Mouse (Mus musculus) urinary bladder, postnatal 14 days (tissue): ENCODE measurements around the gene Zfp758.
"Not testable (repeated sequence)": the region's sequence is repeated elsewhere in the genome, so short reads cannot be mapped to it uniquely, and the experiment has no call there.

Source experiments
- DNase-seq: peaks from one replicate; pipeline ENCODE4 v3.0.0; 2021; ENCODE audit warnings: low spot score

Gene Zfp758

DNA sequence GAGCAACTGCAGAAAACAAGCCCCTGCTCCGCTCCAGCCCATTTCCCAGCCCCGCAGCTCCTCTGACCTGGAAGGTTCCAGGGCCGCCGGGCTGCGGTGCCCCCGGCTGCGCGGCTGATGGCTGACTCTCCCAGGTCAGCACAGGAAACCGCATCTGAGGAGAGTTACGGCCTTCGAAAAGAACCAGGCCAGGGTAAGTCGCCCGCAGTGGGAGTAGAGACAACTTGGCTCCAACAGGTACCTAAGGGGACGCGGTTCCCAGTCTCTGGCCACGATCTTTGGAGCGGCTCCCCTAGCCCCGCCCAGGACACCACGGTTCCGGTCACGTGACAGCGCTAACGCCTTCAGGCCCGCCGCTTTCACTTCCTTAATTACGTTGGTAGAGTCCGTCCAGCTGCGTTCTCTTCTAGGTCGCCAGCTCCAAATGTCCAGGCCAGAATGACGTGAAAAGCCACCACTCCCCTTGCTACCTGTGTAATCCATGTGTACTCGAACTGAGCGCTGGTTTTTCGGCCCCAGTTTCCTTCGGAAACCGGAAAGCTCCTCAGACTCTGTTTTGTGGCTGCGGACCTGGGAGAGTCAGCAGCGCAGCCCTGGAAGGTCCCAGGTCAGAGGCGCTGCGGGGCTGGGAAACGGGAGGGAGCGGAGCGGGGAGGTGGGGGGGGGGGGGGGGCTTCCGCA is at the start of gene Zfp758, which contains the start of gene Zfp944:
Zfp758 (plus strand) TSS at position 353 of the 681 bp plus-strand sequence.
Zfp944 (minus strand) TSS at position 300 of the 681 bp plus-strand sequence.
- peak; percentile 34 for DNase-seq

DNA sequence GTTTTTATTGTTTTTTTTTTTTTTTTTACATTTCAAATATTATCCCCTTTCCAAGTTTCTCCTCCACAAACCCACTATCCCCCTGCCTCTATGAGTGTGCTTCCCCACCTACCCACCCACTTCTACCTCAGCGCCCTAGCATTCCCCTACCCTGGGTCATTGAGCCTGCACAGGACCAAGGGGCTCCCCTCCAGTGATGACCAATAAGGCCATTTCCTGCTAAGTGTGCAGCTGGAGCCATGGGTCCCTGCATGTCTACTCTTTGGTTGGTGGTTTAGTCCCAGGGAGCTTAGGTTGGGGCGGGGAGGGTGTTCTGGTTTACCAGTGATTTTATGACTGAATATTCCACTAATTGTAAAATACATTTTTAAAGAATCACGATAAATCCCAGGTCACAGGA is 47.0 kb upstream of the Zfp758 start:
- DNase-seq, result not testable (repeated sequence)

DNA sequence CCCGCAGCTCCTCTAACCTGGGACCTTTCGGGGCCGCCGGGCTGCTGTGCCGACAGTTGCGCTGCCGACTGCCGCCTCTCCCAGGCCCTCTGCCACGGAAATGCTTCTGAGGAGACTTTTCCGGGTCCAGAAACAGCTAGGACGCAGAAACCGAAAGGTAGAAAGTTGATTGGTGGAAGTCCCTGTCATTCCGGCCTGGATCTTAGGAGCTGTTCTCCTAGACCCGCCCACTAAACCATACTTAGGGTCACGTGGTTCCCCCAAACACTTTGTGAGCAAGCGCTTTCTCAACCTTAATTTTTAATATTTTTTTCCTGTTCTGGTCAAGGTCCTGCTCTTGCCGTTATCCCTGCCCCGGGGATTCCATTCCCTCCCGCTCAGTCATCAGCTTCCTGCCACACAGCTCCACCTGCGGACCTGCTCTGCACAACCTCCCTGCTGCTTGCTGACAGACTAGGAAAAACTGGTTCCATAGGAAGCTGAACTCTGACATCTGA is 46.5 kb upstream of the Zfp758 start, which contains the start of gene CT030661.1:
CT030661.1 (minus strand) TSS at position 108 of the 497 bp plus-strand sequence.
- DNase-seq, result peak; percentile 94

DNA sequence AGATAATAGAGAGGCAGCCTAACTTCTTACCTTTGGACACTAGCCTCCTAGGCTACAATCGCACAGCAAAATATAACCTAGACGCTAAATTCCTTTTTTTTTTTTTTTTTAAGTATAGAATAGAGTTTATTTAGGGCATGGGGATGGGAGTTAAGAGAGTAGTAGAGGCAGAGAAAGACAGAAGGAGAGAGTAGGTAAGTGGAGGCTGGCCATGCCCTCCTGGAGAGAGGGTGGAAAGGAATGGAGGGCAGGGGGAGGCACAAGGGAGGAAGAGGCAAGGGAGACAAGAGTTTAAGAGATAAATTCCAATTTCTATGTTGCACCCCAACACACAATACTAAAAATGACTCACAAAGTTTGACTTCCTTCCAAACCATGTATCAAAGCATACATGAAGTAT is 46.0 kb upstream of the Zfp758 start:
- not testable (repeated sequence) for DNase-seq

DNA sequence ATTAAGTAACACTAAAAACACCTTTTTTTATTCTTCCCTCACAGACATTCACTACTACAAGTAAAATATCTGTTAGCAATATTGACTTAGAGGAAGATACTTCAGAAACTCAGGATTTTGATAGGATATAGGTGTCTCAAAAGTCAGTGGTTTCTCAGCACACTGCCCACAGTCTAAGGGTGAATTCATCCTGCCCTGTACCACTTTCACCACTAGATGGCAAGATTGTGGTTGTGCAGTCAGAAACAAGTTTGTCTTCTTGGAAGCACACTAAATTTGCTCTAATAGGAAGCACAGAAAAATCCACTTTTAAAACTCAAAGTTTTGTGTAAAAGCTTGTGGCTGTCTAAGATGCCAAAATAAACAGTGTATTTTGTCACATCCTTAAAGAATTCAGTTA is 8.5 kb upstream of the Zfp758 start:
- peak; percentile 35 for DNase-seq

DNA sequence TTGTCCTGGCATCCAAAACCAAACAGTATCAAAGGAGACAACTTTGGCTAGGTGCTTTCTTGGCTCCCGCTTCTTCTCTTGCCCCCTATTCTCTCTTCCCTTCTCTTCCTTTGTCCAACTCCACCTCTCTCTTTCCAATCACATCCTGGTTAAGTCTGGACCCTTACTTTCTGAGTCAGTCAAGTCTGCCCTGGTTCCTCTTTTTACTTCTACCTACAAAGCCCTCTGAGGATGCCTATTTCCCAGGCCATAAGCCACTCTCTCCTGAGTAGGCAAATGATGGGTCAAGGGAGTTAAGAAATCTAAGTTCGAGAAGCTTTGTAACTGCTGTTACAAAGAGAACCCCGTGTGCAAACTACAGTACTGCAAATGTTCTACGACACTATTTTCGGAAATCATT is 681 bp upstream of the Zfp758 start:
- no peak for DNase-seq

DNA sequence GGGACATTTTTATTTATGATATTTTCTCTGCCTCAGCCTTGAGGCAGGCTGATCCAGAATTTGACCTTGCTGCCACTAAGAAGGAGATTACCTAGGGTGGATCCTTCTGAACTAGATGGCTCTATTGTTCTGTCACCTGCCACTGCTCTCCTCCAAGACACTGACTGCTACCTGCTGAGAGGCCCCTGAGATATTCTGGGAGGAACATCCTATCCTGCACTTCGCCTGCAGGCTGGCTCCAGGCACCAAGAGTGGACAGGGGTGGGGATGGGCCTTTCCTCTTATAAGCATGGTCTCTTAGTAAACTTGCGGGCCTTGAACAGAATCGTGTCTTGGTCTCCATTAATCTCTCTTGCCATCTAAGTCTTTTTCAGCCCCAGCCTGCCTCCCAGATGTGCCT is 2.6 kb downstream of the Zfp758 start:
- DNase-seq, result no peak

DNA sequence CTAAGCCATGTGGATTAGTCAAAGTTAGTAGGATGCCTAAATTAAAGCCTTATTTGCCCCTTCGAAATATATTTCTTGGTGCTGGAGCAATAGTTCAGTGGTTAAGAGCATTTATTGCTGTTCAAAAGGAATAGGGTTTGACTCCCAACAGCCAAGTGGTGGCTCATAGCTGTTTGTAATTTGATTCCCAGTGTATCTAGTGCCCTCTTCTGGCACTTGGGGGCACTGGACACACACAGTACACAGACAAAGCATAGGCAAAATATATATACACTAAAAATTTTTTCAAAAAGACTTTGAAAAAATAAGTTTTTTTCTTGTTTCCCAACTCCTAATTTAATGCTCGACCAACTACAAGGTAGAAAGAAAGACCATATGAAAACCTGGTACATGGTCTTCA is 49.5 kb downstream of the Zfp758 start:
- DNase-seq, result no peak

DNA sequence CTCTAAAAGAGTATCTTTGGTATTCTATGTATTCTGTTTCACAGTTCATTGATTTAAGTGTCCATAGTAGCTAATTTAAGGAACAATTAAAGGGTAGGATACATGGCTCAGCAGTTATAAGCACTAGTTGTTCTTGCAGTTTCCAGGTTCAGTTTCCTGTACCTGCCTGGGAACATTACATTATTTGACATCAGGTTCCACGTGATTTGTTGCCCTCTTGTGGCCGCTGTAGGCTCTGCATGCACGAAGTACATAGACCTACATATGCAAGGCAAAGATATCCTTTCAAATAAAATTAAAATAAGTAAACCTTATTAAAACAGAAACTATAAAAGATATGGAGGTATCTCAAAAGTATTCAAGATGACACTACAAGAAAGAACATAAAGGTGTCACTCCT is 56.3 kb downstream of the Zfp758 start:
- DNase-seq, result peak; percentile 73

DNA sequence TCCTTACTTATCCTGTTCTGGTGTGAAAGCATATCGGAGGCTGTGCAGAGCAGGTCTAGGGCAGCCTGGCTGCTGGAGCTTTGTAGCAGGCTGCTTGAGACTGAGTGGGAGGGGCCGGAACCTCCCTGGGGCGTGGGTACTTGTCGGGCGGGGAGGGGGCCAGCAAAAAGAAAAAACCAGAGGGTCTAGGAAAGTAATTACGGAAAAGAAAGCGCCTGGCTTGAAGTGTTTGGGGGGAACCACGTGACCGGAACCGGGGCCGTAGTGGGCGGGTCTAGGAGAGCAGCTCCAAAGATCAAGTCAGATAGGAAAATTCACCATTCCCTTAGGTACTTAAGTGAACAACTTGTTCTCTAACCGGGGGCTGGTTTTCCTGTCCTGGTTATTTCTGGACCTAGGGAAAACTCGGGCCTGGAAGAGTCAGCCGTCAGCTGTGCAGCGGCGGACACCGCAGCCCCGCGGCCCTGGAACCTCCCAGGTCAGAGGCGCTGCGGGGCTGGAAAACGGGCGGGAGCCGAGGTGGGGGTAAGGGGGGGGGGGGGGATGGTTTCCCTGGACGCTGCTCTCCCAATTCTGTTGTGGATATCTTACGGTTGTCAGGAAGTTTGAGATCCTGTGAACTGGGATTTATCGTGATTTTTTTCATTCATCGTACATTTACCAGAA is 62.8 kb downstream of the Zfp758 start, which contains the start of gene Zfp946:
Zfp946 (plus strand) TSS at position 271 of the 666 bp plus-strand sequence.
- DNase-seq, result peak; percentile 76

DNA sequence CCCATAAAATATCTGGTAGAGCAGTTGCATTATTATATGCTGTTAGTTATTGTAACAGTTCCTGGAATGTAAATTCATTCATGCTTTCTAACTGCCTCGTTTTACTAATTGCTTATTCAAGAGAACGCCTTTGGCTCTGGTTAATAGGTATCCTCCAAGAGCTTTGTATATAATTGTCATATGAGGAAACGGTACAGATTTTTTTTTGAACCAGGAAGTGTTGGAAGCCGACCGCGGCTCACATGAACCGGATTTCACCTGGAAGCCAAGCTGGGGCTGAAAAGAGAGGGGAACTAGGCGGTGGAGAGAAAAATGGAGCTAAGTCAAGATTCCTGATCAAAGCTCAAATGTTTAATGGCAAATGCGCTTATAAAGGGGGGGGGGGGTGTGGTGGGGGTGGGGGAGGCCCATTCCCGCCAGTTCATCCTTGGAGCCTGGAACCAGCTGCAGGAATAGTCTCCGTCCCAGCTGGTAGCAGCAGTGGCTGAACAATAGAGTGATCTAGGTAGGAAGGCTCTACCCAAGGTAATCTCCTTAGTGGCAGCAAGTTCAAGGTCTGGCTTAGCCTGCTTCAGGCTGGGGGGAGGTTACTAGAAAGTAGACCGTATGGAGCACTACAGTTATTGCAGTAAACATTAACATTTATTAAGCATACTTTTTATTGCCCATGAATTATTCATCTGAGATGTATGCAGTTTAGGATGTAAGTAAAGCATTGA is 63.5 kb downstream of the Zfp758 start:
- peak; percentile 10 for DNase-seq
